Mouse (Mus musculus): ENCODE data around the gene Mrpl11.
"Not testable (repeated sequence)": the region's sequence is repeated elsewhere in the genome, so short reads cannot be mapped to it uniquely, and the experiment has no call there.

Gene Mrpl11

GRCm38 (mm10) chr19:4992371-4992770 lies 30.4 kb downstream of the Mrpl11 start:
- DNase-seq (ENCODE audit: low read depth, low spot score) = no peak

- DNase-seq (ENCODE audit: low read depth, low spot score) = no peak
These were observed 31.0 kb downstream of the Mrpl11 start for GRCm38 (mm10) chr19:4992904-4993303.

GRCm38 (mm10) chr19:4994043-4994442 lies 32.1 kb downstream of the Mrpl11 start:
- no peak for DNase-seq (ENCODE audit: low read depth, low spot score)

- no peak for DNase-seq (ENCODE audit: low read depth, low spot score)
These were observed 37.6 kb downstream of the Mrpl11 start for GRCm38 (mm10) chr19:4999445-5000140.

GRCm38 (mm10) chr19:5001666-5002406 lies 39.9 kb downstream of the Mrpl11 start:
- DNase-seq (ENCODE audit: low read depth, low spot score) = no peak

GRCm38 (mm10) chr19:5003644-5004043 lies 41.7 kb downstream of the Mrpl11 start:
- DNase-seq (ENCODE audit: low read depth, low spot score) = not testable (repeated sequence)

- no peak for DNase-seq (ENCODE audit: low read depth, low spot score)
These were observed 43.0 kb downstream of the Mrpl11 start for GRCm38 (mm10) chr19:5004925-5005324.

- no peak for DNase-seq (ENCODE audit: low read depth, low spot score)
These were observed 51.2 kb downstream of the Mrpl11 start for GRCm38 (mm10) chr19:5013138-5013537.

- no peak for DNase-seq (ENCODE audit: low read depth, low spot score)
These were observed 53.0 kb downstream of the Mrpl11 start for GRCm38 (mm10) chr19:5014961-5015398.

- no peak for DNase-seq (ENCODE audit: low read depth, low spot score)
These were observed 54.3 kb downstream of the Mrpl11 start for GRCm38 (mm10) chr19:5016221-5016742.
